Mouse (Mus musculus): ENCODE results near the gene Fuca1.

GRCm38 (mm10) chr4:135880576-135880975, 40.0 kb upstream of the Fuca1 start:
- TF ChIP-seq CTCF (IDR thresholded peaks at IDR 0.05; ENCODE audit: borderline replicate concordance, insufficient read depth, low read depth, low read length) (no peak), POLR2A (IDR thresholded peaks at IDR 0.05; ENCODE audit: borderline replicate concordance, insufficient read depth, low read length) (no peak)

Measured in cerebellum, adult 2 months (tissue).